Mouse (Mus musculus) spleen, adult 2 months (tissue): ENCODE measurements around the gene Plekhg4. TPM values are rescaled to one million over a fixed set of nuclear protein-coding genes. Genes with fewer than 3 reads are reported as not detected.

ENCODE experiments used
- DNase-seq, 2 experiments: peaks; one replicate each; pipeline versions ENCODE4 v3.0.0 to v3.0.0-alpha.2; 2012 to 2021; ENCODE audit warnings: low spot score in 2 of 2, low read depth in 1 of 2
- H3K27ac ChIP-seq: fragments of 200-500 bp; 2 replicates; pipeline ENCODE4 v1.5.1; 2012; ENCODE audit warnings: low read length, inconsistent platforms; ENCODE audit not compliant: insufficient read depth
- H3K27me3 ChIP-seq: fragments of 200-500 bp; 2 replicates; pipeline ENCODE4 v1.6.1; 2012; ENCODE audit warnings: mild to moderate bottlenecking, moderate library complexity, low read length, inconsistent platforms; ENCODE audit not compliant: control insufficient read depth, insufficient read depth
- H3K36me3 ChIP-seq: fragments of 200-500 bp; 2 replicates; pipeline ENCODE4 v1.6.1; 2012; ENCODE audit warnings: mild to moderate bottlenecking, low read length, inconsistent platforms; ENCODE audit not compliant: control insufficient read depth, insufficient read depth
- H3K4me1 ChIP-seq: fragments of 200-500 bp; 2 replicates; pipeline ENCODE4 v1.6.1; 2011; ENCODE audit warnings: inconsistent platforms; ENCODE audit not compliant: control insufficient read depth, insufficient read depth, insufficient read length
- H3K4me3 ChIP-seq: fragments of 200-500 bp; 2 replicates; pipeline ENCODE4 v1.5.1; 2011; ENCODE audit warnings: mild to moderate bottlenecking, inconsistent platforms; ENCODE audit not compliant: insufficient read depth, insufficient read length; ENCODE audit errors: extremely low read depth
- CTCF ChIP-seq: fragments of 200-500 bp; IDR thresholded peaks from 2 replicates; pipeline ENCODE4 v1.5.1; 2011; ENCODE audit warnings: mild to moderate bottlenecking, inconsistent platforms; ENCODE audit not compliant: insufficient read depth, insufficient read length, insufficient replicate concordance; ENCODE audit errors: extremely low read depth
- POLR2A ChIP-seq: fragments of 200-500 bp; IDR thresholded peaks from 2 replicates; pipeline ENCODE4 v1.6.1; 2011; ENCODE audit warnings: low read depth, low read length, inconsistent platforms
- WGBS: fragments of 180-500 bp; shearing (Covaris S2); methylation state at CpG from one replicate; pipeline ENCODE4 v1.1.7; 2018; 5-methylcytosine and 5-hydroxymethylcytosine counted together
- polyA plus RNA-seq: library from polyadenylated mRNA; depleted of rRNA; stranded (reverse); fragments of >200 nt; gene quantifications from 2 replicates; pipeline ENCODE4 v1.2.3, GENCODE M21; 2012

Plekhg4 gene
- polyA plus RNA-seq, 1 experiment: 0.20 TPM

DNA sequence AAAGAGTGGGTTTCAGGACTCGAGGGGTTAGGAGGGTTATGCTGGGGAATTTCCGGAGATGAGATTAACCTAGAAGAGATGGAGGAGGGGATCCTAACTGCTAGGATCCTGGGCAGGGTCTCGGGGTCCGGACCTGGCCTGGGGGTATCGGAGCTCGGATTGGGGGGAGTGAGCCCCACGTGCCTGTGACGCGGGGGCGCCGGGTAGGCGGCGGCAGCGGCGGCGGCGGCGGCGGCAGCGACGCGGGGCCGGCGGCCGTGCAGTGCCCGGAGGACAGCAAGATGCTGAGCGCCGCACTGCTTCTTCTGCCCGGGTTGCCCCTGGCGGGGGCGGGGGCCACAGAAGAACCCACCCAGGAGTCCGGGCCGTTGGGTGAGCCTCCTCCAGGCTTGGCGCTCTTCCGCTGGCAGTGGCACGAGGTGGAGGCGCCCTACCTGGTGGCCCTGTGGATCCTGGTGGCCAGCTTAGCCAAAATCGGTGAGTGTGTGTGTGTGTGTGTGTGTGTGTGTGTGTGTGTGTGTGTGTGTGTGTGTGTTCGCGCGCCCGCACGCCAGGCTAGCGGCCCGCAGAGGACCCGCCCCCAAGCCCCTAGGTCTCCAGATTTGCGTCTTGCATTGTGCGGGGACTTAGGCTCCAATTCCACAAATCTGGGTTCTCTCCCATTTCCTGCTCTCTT lies 23.8 kb upstream of the Plekhg4 start:
- TF ChIP-seq CTCF (no peak), POLR2A (no peak)
- peak overlapping the region; percentile 84 for H3K4me3 ChIP-seq
- H3K36me3 ChIP-seq: no peaks in the 10 kb centered on the region
- WGBS: 6% methylated on average over 42 of the region's 48 CpGs
- no peak overlapping the region for H3K27ac ChIP-seq
- DNase-seq: no peak
- peaks cover 11% of the 10 kb centered on the region for H3K4me1 ChIP-seq
- peaks cover 5% of the 10 kb centered on the region for H3K27me3 ChIP-seq

DNA sequence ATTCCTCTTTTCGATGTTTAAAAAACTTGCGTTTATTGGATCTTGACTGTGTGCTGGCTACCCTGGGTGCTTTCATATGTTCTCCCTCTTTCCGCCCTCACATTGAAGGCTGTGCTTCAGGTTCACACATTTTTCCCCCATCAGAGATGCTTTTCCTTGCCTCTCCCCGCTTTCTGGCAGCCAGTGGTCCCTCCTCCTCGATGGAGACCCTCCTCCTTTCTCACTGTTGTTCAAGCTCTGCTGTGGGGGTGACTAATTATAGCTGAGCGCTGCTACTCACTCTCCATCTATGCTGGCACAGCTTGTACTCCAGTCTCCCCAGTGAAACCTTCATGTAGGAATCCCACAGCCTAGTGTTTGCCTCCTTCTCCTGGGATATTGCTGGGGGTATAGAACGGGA lies 22.9 kb upstream of the Plekhg4 start:
- Histone ChIP-seq H3K4me3 (no peak overlapping the region), H3K4me1 (peaks cover 10% of the 10 kb centered on the region), H3K36me3 (no peaks in the 10 kb centered on the region), H3K27ac (no peak overlapping the region), H3K27me3 (peaks cover 5% of the 10 kb centered on the region)
- 82% methylated on average over 7 of the region's 7 CpGs for WGBS
- no peak for DNase-seq
- TF ChIP-seq POLR2A (no peak), CTCF (no peak)

- Histone ChIP-seq H3K27ac (no peak overlapping the region), H3K4me1 (peaks cover 9% of the 10 kb centered on the region), H3K27me3 (peaks cover 5% of the 10 kb centered on the region), H3K4me3 (no peak overlapping the region), H3K36me3 (no peaks in the 10 kb centered on the region)
- DNase-seq: no peak
- 93% methylated on average over 8 of the region's 8 CpGs for WGBS
- no peak for TF ChIP-seq CTCF
Observed at GRCm38 (mm10) chr8:105353583-105354135, 19.4 kb upstream of the Plekhg4 start.

DNA sequence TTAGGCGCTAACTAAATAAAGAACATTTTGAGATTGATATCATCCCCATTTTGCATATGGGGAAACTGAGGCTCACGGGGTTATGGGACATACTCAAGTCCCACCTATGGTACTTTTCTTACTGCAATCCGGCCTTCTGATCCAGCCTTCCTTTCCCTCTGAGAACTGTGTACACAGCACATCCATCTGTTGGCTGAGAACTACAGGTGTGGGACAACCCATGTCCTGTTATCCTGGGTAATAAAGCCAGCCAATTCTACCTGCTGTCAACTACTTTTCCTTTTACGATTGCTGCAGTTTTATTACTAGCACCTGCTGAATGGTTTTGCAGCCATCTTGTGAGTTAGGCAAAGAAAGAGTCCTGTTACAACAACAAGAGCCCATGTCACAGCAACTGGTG lies 18.5 kb upstream of the Plekhg4 start:
- 91% methylated on average over 4 of the region's 4 CpGs for WGBS
- peaks cover 2% of the 10 kb centered on the region; the same call in 1 of the 2 replicates for H3K4me1 ChIP-seq
- TF ChIP-seq POLR2A: no peak
- no peak for TF ChIP-seq CTCF
- DNase-seq: no peak
- no peak overlapping the region for H3K4me3 ChIP-seq
- H3K27ac ChIP-seq: no peak overlapping the region
- no peaks in the 10 kb centered on the region for H3K36me3 ChIP-seq
- H3K27me3 ChIP-seq: no peaks in the 10 kb centered on the region; the same call in 1 of the 2 replicates

DNA sequence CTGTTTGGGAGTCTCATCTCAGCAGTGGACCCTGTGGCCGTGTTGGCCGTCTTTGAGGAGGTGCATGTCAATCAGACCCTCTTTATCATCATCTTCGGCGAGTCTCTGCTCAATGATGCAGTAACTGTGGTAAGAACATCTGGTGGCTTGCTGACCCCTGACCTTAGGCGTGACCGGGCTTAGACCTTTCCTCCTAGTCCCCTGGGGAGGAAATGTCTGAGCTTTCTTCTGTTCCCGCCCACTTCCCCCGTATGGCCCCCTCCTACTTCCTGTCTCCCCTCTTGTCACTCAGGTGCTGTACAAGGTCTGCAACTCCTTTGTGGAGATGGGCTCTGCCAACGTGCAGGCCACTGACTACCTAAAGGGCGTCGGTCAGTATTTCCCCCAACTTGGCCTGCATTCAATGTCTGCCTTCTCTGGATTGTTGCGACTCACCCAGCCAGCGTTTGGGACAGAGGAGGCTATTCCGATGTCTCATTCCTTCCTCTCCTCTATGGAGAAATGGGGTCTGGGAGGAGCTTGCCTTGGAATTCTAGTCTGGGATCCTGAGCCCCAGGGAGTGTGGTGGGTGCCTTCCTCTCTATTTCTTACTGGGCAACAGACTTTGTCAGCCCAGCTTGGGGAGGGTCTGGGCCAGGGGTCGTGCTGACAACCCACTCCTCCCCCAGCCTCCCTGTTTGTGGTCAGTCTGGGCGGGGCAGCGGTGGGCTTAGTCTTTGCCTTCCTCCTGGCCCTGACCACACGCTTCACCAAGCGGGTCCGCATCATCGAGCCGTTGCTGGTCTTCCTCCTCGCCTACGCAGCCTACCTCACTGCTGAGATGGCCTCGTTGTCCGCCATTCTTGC lies 17.7 kb upstream of the Plekhg4 start:
- Histone ChIP-seq H3K27ac (no peak overlapping the region), H3K36me3 (no peaks in the 10 kb centered on the region), H3K4me3 (no peak overlapping the region), H3K27me3 (no peaks in the 10 kb centered on the region), H3K4me1 (peaks cover 2% of the 10 kb centered on the region; the same call in 1 of the 2 replicates)
- peak in 1 of 2 experiments; percentile 49 for DNase-seq
- 59% methylated on average over 26 of the region's 26 CpGs for WGBS
- no peak for TF ChIP-seq CTCF
- no peak for TF ChIP-seq POLR2A

DNA sequence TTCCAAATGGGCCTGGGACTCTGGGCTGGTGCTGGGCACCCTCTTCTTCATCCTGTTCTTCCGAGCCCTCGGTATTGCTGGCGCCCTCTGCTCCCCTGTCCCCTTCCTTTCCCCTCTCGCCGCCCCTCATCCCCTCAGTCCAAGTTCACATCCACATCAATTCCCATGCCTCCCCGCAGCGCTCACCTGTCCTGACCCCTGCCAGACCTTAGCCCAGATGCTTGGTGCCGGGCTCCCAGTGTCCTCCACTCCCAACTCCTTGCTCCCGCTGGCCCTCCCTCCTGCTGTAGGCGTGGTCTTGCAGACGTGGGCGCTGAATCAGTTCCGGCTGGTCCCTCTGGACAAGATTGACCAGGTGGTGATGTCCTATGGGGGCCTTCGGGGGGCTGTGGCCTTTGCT lies 16.4 kb upstream of the Plekhg4 start:
- Histone ChIP-seq H3K4me3 (no peak overlapping the region), H3K27ac (no peak overlapping the region), H3K36me3 (no peaks in the 10 kb centered on the region), H3K27me3 (no peaks in the 10 kb centered on the region), H3K4me1 (peaks cover 2% of the 10 kb centered on the region; the same call in 1 of the 2 replicates)
- DNase-seq: no peak
- no peak for TF ChIP-seq CTCF
- TF ChIP-seq POLR2A: no peak
- WGBS: 97% methylated on average over 14 of the region's 14 CpGs

DNA sequence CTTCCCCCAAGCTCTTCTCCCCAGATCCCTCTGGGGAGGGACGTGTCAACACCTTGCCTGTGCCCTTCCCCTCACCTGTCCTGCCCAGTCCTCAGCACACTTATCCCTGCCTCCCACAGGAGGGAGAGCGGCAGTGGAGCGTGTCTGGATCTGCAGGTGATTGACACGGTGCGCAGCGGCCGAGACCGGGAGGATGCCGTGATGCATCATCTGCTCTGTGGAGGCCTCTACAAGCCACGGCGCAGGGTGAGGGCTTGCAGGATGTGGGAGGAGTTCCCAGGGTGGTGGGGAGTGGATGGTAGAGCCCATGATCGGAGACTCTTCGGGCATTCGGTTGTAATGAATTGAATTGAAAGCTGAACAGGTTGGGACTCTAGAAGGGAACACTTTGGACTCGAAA lies 13.9 kb upstream of the Plekhg4 start:
- TF ChIP-seq CTCF (no peak), POLR2A (no peak)
- Histone ChIP-seq H3K27me3 (no peaks in the 10 kb centered on the region), H3K36me3 (no peaks in the 10 kb centered on the region), H3K4me1 (peaks cover 2% of the 10 kb centered on the region; the same call in 1 of the 2 replicates), H3K27ac (no peak overlapping the region), H3K4me3 (no peak overlapping the region)
- no peak for DNase-seq
- WGBS: 93% methylated on average over 15 of the region's 15 CpGs
